Mouse (Mus musculus) ZHBTc4 (cell line): Measurements from ENCODE around the gene 1700029P11Rik.

Source experiments
- DNase-seq: peaks from one replicate; pipeline ENCODE4 v3.0.0-alpha.2; 2011; ENCODE audit warnings: low read depth, low spot score

Gene 1700029P11Rik

GRCm38 (mm10) chr15:82014745-82015391 is 34.5 kb downstream of the 1700029P11Rik start:
- no peak for DNase-seq

GRCm38 (mm10) chr15:82015392-82016100 is 35.2 kb downstream of the 1700029P11Rik start:
- peak; percentile 31 for DNase-seq

DNA sequence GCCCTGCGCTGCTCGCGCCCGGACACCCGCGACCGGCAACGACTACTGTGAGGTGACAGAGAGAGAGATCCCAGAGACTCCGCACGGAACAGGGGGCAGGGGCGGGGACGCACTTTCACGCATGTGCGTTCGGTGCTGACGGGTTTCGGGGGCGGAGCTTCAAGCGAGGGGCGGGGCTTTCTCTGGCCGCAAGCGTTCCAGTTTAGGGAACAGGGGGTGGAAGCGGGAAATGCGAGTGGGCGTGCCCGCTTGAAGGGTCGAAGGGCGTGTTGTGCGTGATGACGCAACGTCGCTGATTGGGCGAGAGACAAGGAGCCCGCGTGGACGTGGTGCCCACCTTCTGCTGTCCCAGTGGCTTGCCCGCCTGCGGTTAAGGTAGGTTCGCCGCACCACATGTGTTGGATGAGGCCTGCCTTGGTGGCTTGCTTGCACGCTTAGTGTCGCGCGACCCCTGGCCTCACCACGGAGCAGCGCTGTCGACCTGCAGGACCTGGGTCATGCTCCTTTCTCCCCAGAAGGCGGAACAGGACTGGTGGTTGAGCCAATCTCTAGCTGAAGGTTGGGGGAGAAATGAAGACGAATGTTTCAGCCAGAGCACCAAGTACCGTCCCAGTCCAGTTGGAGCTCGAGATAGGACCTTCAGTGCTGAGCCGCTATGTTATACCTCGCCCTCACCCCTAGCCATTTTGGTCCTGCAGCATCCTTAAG is 35.9 kb downstream of the 1700029P11Rik start:
- peak; percentile 99 for DNase-seq

DNA sequence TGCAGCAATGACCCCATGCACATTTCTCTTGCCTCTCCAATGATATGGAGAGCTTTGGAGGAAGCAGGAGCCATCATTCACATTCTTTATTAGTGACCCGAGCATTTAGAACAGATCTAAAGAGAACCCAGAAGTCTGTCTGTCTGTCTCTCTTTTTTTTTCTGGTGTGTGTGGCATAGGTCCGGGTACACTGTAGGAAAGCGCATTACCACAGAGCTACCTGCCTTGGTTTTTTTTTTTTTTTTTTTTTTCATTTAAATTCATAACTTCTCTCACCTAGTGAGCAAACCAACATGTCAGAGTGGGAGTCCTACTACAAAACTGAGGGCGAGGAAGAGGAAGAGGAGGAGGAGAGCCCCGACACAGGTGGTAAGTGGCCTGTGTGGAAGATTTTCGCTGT is 36.5 kb downstream of the 1700029P11Rik start:
- no peak for DNase-seq

DNA sequence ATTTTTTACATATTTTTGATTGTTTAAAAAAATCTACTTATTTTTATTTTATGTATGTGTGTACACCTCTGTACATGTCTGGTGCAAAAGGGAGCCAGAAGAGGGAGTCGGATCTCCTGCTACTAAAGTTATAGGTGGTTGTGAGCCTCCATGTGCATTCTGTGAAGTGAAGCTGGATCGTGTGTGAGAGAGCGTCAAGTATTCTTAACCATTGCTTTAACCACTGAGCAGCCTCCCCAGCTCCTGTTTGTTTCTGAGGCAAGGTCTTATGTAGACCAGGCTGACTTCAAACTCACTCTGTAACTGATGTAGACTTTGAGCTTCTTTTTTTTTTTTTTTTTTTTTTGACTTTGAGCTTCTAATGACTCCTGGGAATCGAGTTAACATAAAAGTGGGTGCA is 37.1 kb downstream of the 1700029P11Rik start:
- no peak for DNase-seq

DNA sequence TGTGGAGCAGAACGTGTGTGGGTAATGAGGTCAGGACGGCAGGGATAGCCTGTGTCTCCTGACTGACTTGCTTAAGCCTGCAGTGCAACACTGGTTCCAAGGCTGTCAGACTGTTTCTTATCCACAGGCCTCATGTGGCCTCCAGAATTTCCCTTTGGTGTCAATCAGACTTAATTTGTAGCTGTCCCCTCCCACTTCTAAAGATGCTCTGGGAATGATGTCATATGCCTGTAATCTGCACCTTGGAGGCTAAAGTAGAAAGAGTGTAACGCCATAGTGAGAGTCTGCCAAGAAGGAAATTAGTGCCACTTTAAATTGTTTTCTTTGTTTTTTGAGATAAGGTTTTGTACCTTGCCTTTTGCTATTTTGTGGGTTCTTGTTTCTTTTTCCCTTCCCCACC is 38.9 kb downstream of the 1700029P11Rik start:
- DNase-seq, result no peak

DNA sequence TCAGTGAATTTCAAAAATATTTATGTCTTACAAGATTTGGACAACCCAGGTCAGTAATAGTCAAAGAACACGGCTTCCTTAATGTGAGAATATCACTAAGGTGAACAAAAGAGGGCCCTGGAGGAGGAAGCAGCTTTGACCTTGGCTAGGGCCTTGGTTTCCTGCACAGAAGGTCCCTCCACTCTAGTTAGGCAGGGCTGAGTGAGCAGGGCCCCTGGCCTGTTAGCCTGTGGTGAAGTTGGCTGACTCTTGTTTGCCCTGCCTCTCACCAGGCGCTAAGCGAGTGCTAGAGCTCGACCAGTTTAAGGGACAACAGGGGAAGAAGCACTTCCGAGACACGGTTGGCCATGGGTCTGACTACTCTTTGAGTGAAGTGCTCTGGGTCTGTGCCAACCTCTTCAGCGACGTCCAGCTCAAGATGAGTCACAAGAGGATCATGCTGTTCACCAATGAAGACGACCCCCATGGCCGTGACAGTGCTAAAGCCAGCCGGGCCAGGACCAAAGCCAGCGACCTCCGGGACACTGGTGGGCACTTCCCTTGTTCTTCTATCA is 42.3 kb downstream of the 1700029P11Rik start:
- no peak for DNase-seq

GRCm38 (mm10) chr15:82023965-82024635 is 43.8 kb downstream of the 1700029P11Rik start:
- no peak for DNase-seq

DNA sequence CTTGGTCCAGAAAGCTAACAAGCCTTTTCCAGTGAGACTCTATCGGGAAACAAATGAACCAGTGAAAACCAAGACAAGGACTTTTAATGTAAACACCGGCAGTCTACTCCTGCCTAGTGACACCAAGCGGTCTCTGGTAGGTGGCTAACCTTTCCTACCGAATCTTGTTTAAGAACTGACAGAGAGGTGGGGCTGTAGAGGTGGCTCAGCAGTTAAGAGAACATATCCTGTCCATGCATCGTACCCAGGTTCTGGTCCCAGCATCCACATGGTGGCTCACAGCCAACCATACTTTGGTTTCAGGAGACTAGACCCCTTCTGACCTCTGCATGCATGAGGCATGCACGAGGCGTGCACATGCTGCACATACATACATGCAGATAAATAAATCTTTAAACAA is 46.9 kb downstream of the 1700029P11Rik start:
- no peak for DNase-seq

GRCm38 (mm10) chr15:82027726-82028125 is 47.4 kb downstream of the 1700029P11Rik start:
- DNase-seq, result no peak
